Mouse (Mus musculus) E14TG2a.4 (cell line): ENCODE results near the gene Vcpkmt.

Source experiments
- CTCF ChIP-seq: conservative IDR thresholded peaks from 2 replicates; pipeline ENCODE4 v1.5.1; 2014; ENCODE audit warnings: low read length
- NANOG ChIP-seq: IDR thresholded peaks from 2 replicates; pipeline ENCODE4 v1.6.1; 2014; ENCODE audit warnings: borderline replicate concordance, low read length, mixed read lengths
- POU5F1 ChIP-seq: IDR thresholded peaks from 2 replicates; pipeline ENCODE4 v1.6.1; 2014; ENCODE audit warnings: low read length, borderline replicate concordance

GRCm38 (mm10) chr12:69582613-69583269 is at the start of gene Vcpkmt:
- TF ChIP-seq CTCF (no peak), POU5F1 (no peak), NANOG (no peak)
